Mouse (Mus musculus) cortical plate, adult 2 months (tissue): ENCODE measurements at regions not wholly inside any gene's neighbourhood (a gene's known extent, or its start where the extent isn't known, plus 50 kb on each side); places are given as distances from the start of the nearest gene placed in this dataset.

Source experiments
- CTCF ChIP-seq: fragments of 200-500 bp; IDR thresholded peaks from 2 replicates; pipeline ENCODE4 v1.5.1; 2011; ENCODE audit warnings: mild to moderate bottlenecking, control low read depth, low read length; ENCODE audit not compliant: insufficient read depth; ENCODE audit errors: extremely low read depth
- POLR2A ChIP-seq: fragments of 200-500 bp; IDR thresholded peaks from 2 replicates; pipeline ENCODE4 v1.6.1; 2011; ENCODE audit warnings: mild to moderate bottlenecking, low read length, control low read depth; ENCODE audit not compliant: insufficient read depth; ENCODE audit errors: extremely low read depth

DNA sequence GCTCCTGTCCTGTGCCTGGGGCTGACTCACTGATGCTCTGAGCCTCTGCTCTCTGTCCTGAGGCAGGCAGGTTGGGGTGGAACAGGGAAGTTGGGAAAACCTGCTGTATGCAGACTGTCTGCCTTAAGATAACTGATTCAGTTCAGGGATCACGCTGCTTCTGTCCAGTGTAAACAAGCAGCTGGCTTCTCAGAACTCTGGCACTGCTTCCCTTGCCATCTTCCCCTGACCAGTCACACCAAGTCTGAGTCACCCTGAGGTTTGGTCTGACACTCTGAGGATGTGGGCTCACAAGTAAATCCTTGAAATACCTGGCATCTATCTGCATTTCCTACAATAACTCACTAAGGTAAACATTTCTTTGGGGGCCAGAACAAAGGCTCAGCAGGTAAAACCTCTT, 58.1 kb upstream of the Zfand6 start:
- TF ChIP-seq POLR2A (no peak), CTCF (no peak)
